ENCODE assay signal across 37 mouse cellular contexts in the genomic region with DNA sequence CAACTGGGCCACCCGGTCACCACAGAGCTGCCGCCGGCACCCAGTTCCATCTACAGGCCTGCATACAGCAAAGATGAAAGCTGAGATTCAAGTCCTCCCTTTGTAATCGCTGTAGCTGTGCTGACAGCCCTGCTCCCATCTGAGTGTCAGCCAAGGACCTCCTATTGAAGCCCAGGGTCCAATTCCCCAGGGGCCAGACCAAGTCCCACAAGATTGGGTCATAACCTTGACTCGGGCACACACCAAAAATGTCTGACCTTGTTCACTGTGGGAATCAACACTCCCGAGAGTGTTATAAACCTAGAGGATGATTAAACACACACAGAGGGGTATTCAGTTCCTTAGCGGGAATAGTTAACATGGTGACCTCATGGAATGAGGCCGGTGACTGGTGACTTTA. TPM values are rescaled to one million over a fixed set of nuclear protein-coding genes. Genes with fewer than 3 reads are reported as not detected.
DNase-seq lines count a peak whose midpoint lies in the region; ATAC-seq lines count a peak whose summit lies in the region.
"Had no signal": no experiment of that assay in that cellular context is flagged by ENCODE, and none has a peak within 500 bp of the region (broad histone marks: within the 10 kb centered on the region; RNA-seq: fewer than 3 reads in every experiment).

No protein-coding gene starts in this region.

- H3K36me3 ChIP-seq in erythroblast, embryonic 14.5 days (ENCODE audit: control insufficient read depth), result peaks cover 87% of the 10 kb centered on the region
- H3K36me3 ChIP-seq in kidney, embryonic 15.5 days, result peaks cover 23% of the 10 kb centered on the region
- H3K36me3 ChIP-seq in liver, embryonic 15.5 days (replicated peaks), result peaks cover 20% of the 10 kb centered on the region
- H3K36me3 ChIP-seq: intestine, embryonic 15.5 days had no signal

- no peak overlapping the region for H3K9ac ChIP-seq in kidney, embryonic 15.5 days
- H3K9ac ChIP-seq in liver, embryonic 15.5 days, result peak overlapping the region; percentile 50; the same call in 1 of the 2 replicates
- H3K9ac ChIP-seq: embryonic facial prominence, embryonic 15.5 days; intestine, embryonic 15.5 days; limb, embryonic 15.5 days had no signal

- peak; percentile 53 for DNase-seq in kidney, postnatal 10 days
- no peak for DNase-seq in right cerebral cortex, adult 18-20 months
- DNase-seq: adrenal gland, postnatal 14 days; cerebellum, adult 18-20 months; cerebellum, postnatal 10 days; gastrocnemius, adult 2 months; gastrocnemius, postnatal 36 days; heart, adult 18-20 months; kidney, adult 9 months; kidney, postnatal 4 days; midbrain, embryonic 14.5 days; right cerebral cortex, postnatal 14 days; thymus, postnatal 14 days had no signal

- no peaks in the 10 kb centered on the region for H3K27me3 ChIP-seq in erythroblast, embryonic 14.5 days (ENCODE audit: control insufficient read depth)
- H3K27me3 ChIP-seq in kidney, embryonic 15.5 days, result no peaks in the 10 kb centered on the region
- no peaks in the 10 kb centered on the region for H3K27me3 ChIP-seq in liver, embryonic 15.5 days
- H3K27me3 ChIP-seq: embryonic facial prominence, embryonic 15.5 days; intestine, embryonic 15.5 days; limb, embryonic 15.5 days had no signal

- no peaks in the 10 kb centered on the region for H3K9me3 ChIP-seq in erythroblast, embryonic 14.5 days (ENCODE audit: control insufficient read depth, low read length)
- H3K9me3 ChIP-seq in kidney, embryonic 15.5 days (replicated peaks), result no peaks in the 10 kb centered on the region
- H3K9me3 ChIP-seq in liver, embryonic 15.5 days (replicated peaks), result no peaks in the 10 kb centered on the region
- H3K9me3 ChIP-seq: embryonic facial prominence, embryonic 10.5 days; embryonic facial prominence, embryonic 15.5 days; G1E; intestine, embryonic 15.5 days; limb, embryonic 10.5 days; limb, embryonic 15.5 days had no signal

- H3K27ac ChIP-seq in kidney, embryonic 15.5 days, result no peak overlapping the region
- H3K27ac ChIP-seq in brown adipose tissue, adult 24 weeks (replicated peaks; ENCODE audit: low read depth, low read length), result peak overlapping the region; percentile 55; the same call in 1 of the 2 replicates
- peak overlapping the region; percentile 95 for H3K27ac ChIP-seq in liver, embryonic 15.5 days (replicated peaks)
- H3K27ac ChIP-seq: embryonic facial prominence, embryonic 10.5 days; embryonic facial prominence, embryonic 15.5 days; gastrocnemius, adult 2 months; intestine, embryonic 15.5 days; limb, embryonic 10.5 days; limb, embryonic 15.5 days; macrophage had no signal

- H3K4me1 ChIP-seq in erythroblast, embryonic 14.5 days (ENCODE audit: control insufficient read depth), result peaks cover 97% of the 10 kb centered on the region
- peaks cover 37% of the 10 kb centered on the region for H3K4me1 ChIP-seq in kidney, embryonic 15.5 days
- peaks cover 58% of the 10 kb centered on the region for H3K4me1 ChIP-seq in brown adipose tissue, adult 24 weeks (ENCODE audit: control insufficient read depth, insufficient read depth, insufficient read length, low read length)
- peaks cover 99% of the 10 kb centered on the region for H3K4me1 ChIP-seq in liver, embryonic 15.5 days (replicated peaks)

- peak overlapping the region; percentile 50 for H3K4me3 ChIP-seq in erythroblast, embryonic 14.5 days (replicated peaks)
- H3K4me3 ChIP-seq in kidney, embryonic 15.5 days (replicated peaks), result no peak overlapping the region
- no peak overlapping the region for H3K4me3 ChIP-seq in brown adipose tissue, adult 24 weeks (ENCODE audit: insufficient read depth, low read depth, low read length)
- no peak overlapping the region for H3K4me3 ChIP-seq in liver, embryonic 15.5 days (replicated peaks)
- H3K4me3 ChIP-seq: embryonic facial prominence, embryonic 10.5 days; embryonic facial prominence, embryonic 15.5 days; gastrocnemius, adult 2 months; intestine, embryonic 15.5 days; limb, embryonic 10.5 days; limb, embryonic 15.5 days had no signal

- H3K4me2 ChIP-seq in kidney, embryonic 15.5 days, result no peak overlapping the region
- peak overlapping the region; percentile 71 for H3K4me2 ChIP-seq in liver, embryonic 15.5 days
- H3K4me2 ChIP-seq: embryonic facial prominence, embryonic 15.5 days; intestine, embryonic 15.5 days; limb, embryonic 15.5 days had no signal

- ATAC-seq in erythroblast, adult 5-6 weeks (replicated peaks; ENCODE audit: low FRiP score, poor library complexity, severe bottlenecking), result no peak
- no peak for ATAC-seq in kidney, embryonic 15.5 days (replicated peaks; ENCODE audit: low FRiP score)
- no peak for ATAC-seq in liver, embryonic 15.5 days (ENCODE audit: insufficient read depth)
- ATAC-seq in megakaryocyte, adult 5-6 weeks (ENCODE audit: poor library complexity, severe bottlenecking), result no peak
- ATAC-seq: forebrain, embryonic 16.5 days; hindbrain, embryonic 16.5 days; intestine, embryonic 15.5 days had no signal

- WGBS in kidney, embryonic 15.5 days, result 51% methylated on average over 8 of the region's 8 CpGs
- WGBS in liver, embryonic 15.5 days (ENCODE audit: insufficient replicate concordance), result 85% methylated on average over 8 of the region's 8 CpGs

RNA-seq across cellular contexts. Expression of a gene that starts 11.9 kb away (rescaled TPM):
- 3.3 TPM in 2 replicates for polyA plus RNA-seq in erythroblast, embryonic 14.5 days (2012)
- 55.9 and 63.5 TPM in 2 replicates for total RNA-seq in erythroblast, adult 5-6 weeks (2015; ENCODE audit: low replicate concordance)
- total RNA-seq in erythroblast, adult 5-6 weeks (2017; ENCODE audit: low replicate concordance), result 60.6 and 63.8 TPM in 2 replicates
- 14.7 and 18.3 TPM in 2 replicates for polyA plus RNA-seq in kidney, embryonic 15.5 days (2015; fragmentation: Nextera tagmentation; extraction: Ambion mirVana)
- polyA plus RNA-seq in brown adipose tissue, adult 24 weeks (2012; ENCODE audit: insufficient read depth, insufficient read length, missing spikeins), result 6.2 and 11.7 TPM in 2 replicates
- polyA plus RNA-seq in liver, embryonic 15.5 days (2015; fragmentation: Nextera tagmentation; extraction: Ambion mirVana), result 6.6 and 7.4 TPM in 2 replicates
- 10.2 and 10.4 TPM in 2 replicates for total RNA-seq in megakaryocyte, adult 5-6 weeks (2015)
- 4.7 and 4.9 TPM in 2 replicates for total RNA-seq in megakaryocyte, adult 5-6 weeks (2017)

RNA-seq across cellular contexts. Expression of a gene that starts 21.7 kb away (rescaled TPM):
- not detected in 2 replicates for polyA plus RNA-seq in erythroblast, embryonic 14.5 days (2012)
- not detected in 2 replicates for total RNA-seq in erythroblast, adult 5-6 weeks (2015; ENCODE audit: low replicate concordance)
- not detected in 2 replicates for total RNA-seq in erythroblast, adult 5-6 weeks (2017; ENCODE audit: low replicate concordance)
- 14.2 and 14.9 TPM in 2 replicates for polyA plus RNA-seq in kidney, embryonic 15.5 days (2015; fragmentation: Nextera tagmentation; extraction: Ambion mirVana)
- not detected in 2 replicates for polyA plus RNA-seq in brown adipose tissue, adult 24 weeks (2012; ENCODE audit: insufficient read depth, insufficient read length, missing spikeins)
- not detected in 2 replicates for polyA plus RNA-seq in liver, embryonic 15.5 days (2015; fragmentation: Nextera tagmentation; extraction: Ambion mirVana)
- total RNA-seq in megakaryocyte, adult 5-6 weeks (2015), result not detected in 2 replicates
- not detected in 2 replicates for total RNA-seq in megakaryocyte, adult 5-6 weeks (2017)
- total RNA-seq: adrenal gland, postnatal 14 days; G1E; gastrocnemius, adult 2 months; gastrocnemius, postnatal 36 days; heart, adult 18-20 months; heart, postnatal 25 days; left cerebral cortex, postnatal 10 days; monocyte, adult 5-6 weeks had no signal
- polyA plus RNA-seq: cortical plate, adult 2 months; embryonic facial prominence, embryonic 10.5 days; embryonic facial prominence, embryonic 15.5 days; forebrain, embryonic 16.5 days; G1E; heart, embryonic 14.5 days; hindbrain, embryonic 11.5 days; hindbrain, embryonic 16.5 days; limb, embryonic 10.5 days; limb, embryonic 15.5 days; lung, embryonic 16.5 days; macrophage; midbrain, embryonic 14.5 days; neural tube, embryonic 14.5 days; urinary bladder, adult 2 months had no signal

Comparison
In these comparisons a context has a peak if more than half of its experiments do, and no peak if none do; other contexts are left out.
1. RNA of a gene that starts 21.7 kb away (polyA plus RNA-seq): 14.2 to 14.9 TPM in kidney, embryonic 15.5 days; not detected in liver, embryonic 15.5 days, not detected in erythroblast, embryonic 14.5 days and not detected in brown adipose tissue, adult 24 weeks; every median in the first group is over 10 times any median in the second.